Mouse (Mus musculus) adrenal gland, postnatal 4 days (tissue): ENCODE measurements at regions not wholly inside any gene's neighbourhood (a gene's known extent, or its start where the extent isn't known, plus 50 kb on each side); places are given as distances from the start of the nearest gene placed in this dataset.
"Not testable (repeated sequence)": the region's sequence is repeated elsewhere in the genome, so short reads cannot be mapped to it uniquely, and the experiment has no call there.

Experiments used
- DNase-seq, 2 experiments: peaks; one replicate each; pipeline ENCODE4 v3.0.0; 2021 to 2022; ENCODE audit warnings: low spot score in 2 of 2, mixed read lengths in 2 of 2

- DNase-seq = no peak
These were observed 93.7 kb downstream of the Cd24a start for GRCm38 (mm10) chr10:43671785-43672184.

- DNase-seq = no peak
These were observed 94.4 kb downstream of the Cd24a start for GRCm38 (mm10) chr10:43672490-43672889.

GRCm38 (mm10) chr10:43674749-43675148 lies 96.7 kb downstream of the Cd24a start:
- no peak for DNase-seq

- not testable (repeated sequence) for DNase-seq
These were observed 97.4 kb downstream of the Cd24a start for GRCm38 (mm10) chr10:43675495-43675894.

- DNase-seq = no peak
These were observed 98.2 kb downstream of the Cd24a start for GRCm38 (mm10) chr10:43676289-43676688.

- no peak for DNase-seq
These were observed 106.4 kb downstream of the Cd24a start for GRCm38 (mm10) chr10:43684247-43685033.

- no peak for DNase-seq
These were observed 111.3 kb downstream of the Cd24a start for GRCm38 (mm10) chr10:43689161-43689913.

GRCm38 (mm10) chr10:43689914-43690316 lies 111.8 kb downstream of the Cd24a start:
- DNase-seq = no peak

GRCm38 (mm10) chr10:43693974-43694373 lies 115.9 kb downstream of the Cd24a start:
- no peak for DNase-seq

- DNase-seq = no peak
These were observed 116.4 kb downstream of the Cd24a start for GRCm38 (mm10) chr10:43694508-43694907.

GRCm38 (mm10) chr10:43695470-43695869 lies 117.4 kb downstream of the Cd24a start:
- no peak for DNase-seq

GRCm38 (mm10) chr10:43697917-43698316 lies 119.8 kb downstream of the Cd24a start:
- no peak for DNase-seq

- DNase-seq = no peak
These were observed 122.5 kb downstream of the Cd24a start for GRCm38 (mm10) chr10:43700371-43701289.

- no peak for DNase-seq
These were observed 124.8 kb downstream of the Cd24a start for GRCm38 (mm10) chr10:43702895-43703294.

GRCm38 (mm10) chr10:43706001-43706988 lies 128.2 kb downstream of the Cd24a start:
- DNase-seq = no peak

- DNase-seq = no peak
These were observed 128.9 kb downstream of the Cd24a start for GRCm38 (mm10) chr10:43707011-43707410.

GRCm38 (mm10) chr10:43707821-43708373 lies 129.8 kb downstream of the Cd24a start:
- DNase-seq = no peak

- no peak for DNase-seq
These were observed 131.4 kb downstream of the Cd24a start for GRCm38 (mm10) chr10:43709278-43710033.
